Mouse (Mus musculus) hindbrain, embryonic 11.5 days (tissue): ENCODE results near the gene C130050O18Rik. TPM values are rescaled to one million over a fixed set of nuclear protein-coding genes. Genes with fewer than 3 reads are reported as not detected.

Experiments
- ATAC-seq: fragments of 200-750 bp; cut with Nextera tagmentation; 2 replicates; pipeline ENCODE4 v1.8.0; 2017; ENCODE audit warnings: mild to moderate bottlenecking, moderate TSS enrichment, moderate library complexity; ENCODE audit not compliant: low FRiP score
- DNase-seq: peaks from one replicate; pipeline ENCODE4 v3.0.0-alpha.2; 2015; ENCODE audit warnings: low spot score
- H3K27ac ChIP-seq: fragments of 300-500 bp; sonication (generic); 2 replicates; pipeline ENCODE4 v1.5.1; 2014; ENCODE audit warnings: mild to moderate bottlenecking, low read depth, low read length
- H3K27me3 ChIP-seq: fragments of 300-500 bp; sonication (generic); 2 replicates; pipeline ENCODE4 v1.6.1; 2014; ENCODE audit warnings: mild to moderate bottlenecking, low read length, moderate library complexity, mixed read lengths; ENCODE audit not compliant: control insufficient read depth, insufficient read depth
- H3K36me3 ChIP-seq: fragments of 300-500 bp; sonication (generic); 2 replicates; pipeline ENCODE4 v1.6.1; 2014; ENCODE audit warnings: mild to moderate bottlenecking, low read length, moderate library complexity, mixed read lengths; ENCODE audit not compliant: control insufficient read depth, insufficient read depth
- H3K4me1 ChIP-seq: fragments of 300-500 bp; sonication (generic); replicated peaks from 2 replicates; pipeline ENCODE4 v1.6.1; 2014; ENCODE audit warnings: low read length, mixed read lengths; ENCODE audit not compliant: control insufficient read depth, insufficient read depth
- H3K4me2 ChIP-seq: fragments of 300-500 bp; sonication (generic); replicated peaks from 2 replicates; pipeline ENCODE4 v1.6.1; 2014; ENCODE audit warnings: mild to moderate bottlenecking, low read depth, low read length
- H3K4me3 ChIP-seq: fragments of 300-500 bp; sonication (generic); 2 replicates; pipeline ENCODE4 v1.5.1; 2014; ENCODE audit warnings: low read depth, low read length
- H3K9ac ChIP-seq: fragments of 300-500 bp; sonication (generic); 2 replicates; pipeline ENCODE4 v1.6.1; 2014; ENCODE audit warnings: low read depth, low read length
- H3K9me3 ChIP-seq: fragments of 300-500 bp; sonication (generic); 2 replicates; pipeline ENCODE4 v1.6.1; 2016; ENCODE audit warnings: low read length; ENCODE audit not compliant: control insufficient read depth
- WGBS: fragments of 180-500 bp; shearing (Covaris S2); extraction: QIAGEN DNeasy Blood & Tissue Kit; methylation state at CpG from one replicate; pipeline ENCODE4 v1.1.7; 2014; 5-methylcytosine and 5-hydroxymethylcytosine counted together
- polyA plus RNA-seq: library from polyadenylated mRNA; unstranded; fragments of >200 nt; fragmentation: Nextera tagmentation; extraction: Ambion mirVana; gene quantifications from 2 replicates; pipeline ENCODE4 v1.2.1, GENCODE M21; 2014

C130050O18Rik gene
- polyA plus RNA-seq, 1 experiment from 2014 or later = 0.11 TPM

GRCm38 (mm10) chr5:139367884-139368458 lies 37.1 kb upstream of the C130050O18Rik start:
- ATAC-seq = no peak
- DNase-seq = no peak
- H3K4me3 ChIP-seq = no peak overlapping the region
- H3K4me1 ChIP-seq = peaks cover 4% of the 10 kb centered on the region; the same call in 1 of the 2 replicates
- 91% methylated on average over 4 of the region's 4 CpGs for WGBS
- H3K4me2 ChIP-seq = no peak overlapping the region
- H3K36me3 ChIP-seq = no peaks in the 10 kb centered on the region
- no peak overlapping the region for H3K9ac ChIP-seq
- no peak overlapping the region for H3K27ac ChIP-seq
- H3K27me3 ChIP-seq = no peaks in the 10 kb centered on the region; the same call in 1 of the 2 replicates
- no peaks in the 10 kb centered on the region for H3K9me3 ChIP-seq

GRCm38 (mm10) chr5:139368638-139369320 lies 36.3 kb upstream of the C130050O18Rik start:
- Histone ChIP-seq H3K27ac (no peak overlapping the region), H3K4me2 (no peak overlapping the region), H3K36me3 (no peaks in the 10 kb centered on the region), H3K9me3 (no peaks in the 10 kb centered on the region), H3K27me3 (no peaks in the 10 kb centered on the region; the same call in 1 of the 2 replicates), H3K4me1 (peaks cover 4% of the 10 kb centered on the region; the same call in 1 of the 2 replicates), H3K4me3 (no peak overlapping the region), H3K9ac (no peak overlapping the region)
- no peak for ATAC-seq
- DNase-seq = no peak
- WGBS = 86% methylated on average over 11 of the region's 11 CpGs

- Histone ChIP-seq H3K27me3 (no peaks in the 10 kb centered on the region), H3K4me3 (no peak overlapping the region), H3K27ac (no peak overlapping the region), H3K4me1 (peaks cover 4% of the 10 kb centered on the region; the same call in 1 of the 2 replicates), H3K9ac (no peak overlapping the region), H3K9me3 (no peaks in the 10 kb centered on the region), H3K36me3 (no peaks in the 10 kb centered on the region), H3K4me2 (no peak overlapping the region)
- ATAC-seq (no peak), DNase-seq (no peak)
- 83% methylated on average over 6 of the region's 6 CpGs for WGBS
These were observed 34.7 kb upstream of the C130050O18Rik start for GRCm38 (mm10) chr5:139370336-139370735.

GRCm38 (mm10) chr5:139371118-139371517 lies 34.0 kb upstream of the C130050O18Rik start:
- Histone ChIP-seq H3K9me3 (no peaks in the 10 kb centered on the region), H3K4me3 (no peak overlapping the region), H3K27ac (no peak overlapping the region), H3K27me3 (no peaks in the 10 kb centered on the region), H3K4me2 (peak overlapping the region; percentile 88; the same call in 1 of the 2 replicates), H3K36me3 (no peaks in the 10 kb centered on the region), H3K9ac (no peak overlapping the region; the same call in 1 of the 2 replicates), H3K4me1 (peaks cover 4% of the 10 kb centered on the region; the same call in 1 of the 2 replicates)
- 60% methylated on average over 5 of the region's 5 CpGs for WGBS
- ATAC-seq = no peak
- no peak for DNase-seq

- peak overlapping the region; percentile 87 for H3K9ac ChIP-seq
- peak overlapping the region; percentile 51 for H3K4me3 ChIP-seq
- DNase-seq = peak; percentile 95
- H3K27me3 ChIP-seq = no peaks in the 10 kb centered on the region
- WGBS = under 1% methylated on average over 38 of the region's 39 CpGs
- H3K4me1 ChIP-seq = peaks cover 4% of the 10 kb centered on the region; the same call in 1 of the 2 replicates
- ATAC-seq = peak; percentile 92
- H3K4me2 ChIP-seq = peak overlapping the region; percentile 88
- H3K27ac ChIP-seq = peak overlapping the region; percentile 53; the same call in 1 of the 2 replicates
- H3K36me3 ChIP-seq = no peaks in the 10 kb centered on the region
- no peaks in the 10 kb centered on the region for H3K9me3 ChIP-seq
These were observed 33.3 kb upstream of the C130050O18Rik start for GRCm38 (mm10) chr5:139371631-139372401.

- ATAC-seq (no peak), DNase-seq (no peak)
- no peak overlapping the region for H3K9ac ChIP-seq
- H3K4me1 ChIP-seq = peaks cover 4% of the 10 kb centered on the region; the same call in 1 of the 2 replicates
- no peaks in the 10 kb centered on the region for H3K27me3 ChIP-seq
- H3K9me3 ChIP-seq = no peaks in the 10 kb centered on the region
- no peaks in the 10 kb centered on the region for H3K36me3 ChIP-seq
- no peak overlapping the region for H3K4me2 ChIP-seq
- no peak overlapping the region for H3K27ac ChIP-seq
- WGBS = 77% methylated on average over 3 of the region's 3 CpGs
- no peak overlapping the region for H3K4me3 ChIP-seq
These were observed 32.0 kb upstream of the C130050O18Rik start for GRCm38 (mm10) chr5:139373126-139373525.

GRCm38 (mm10) chr5:139373889-139374444 lies 31.1 kb upstream of the C130050O18Rik start:
- Histone ChIP-seq H3K4me2 (no peak overlapping the region), H3K36me3 (no peaks in the 10 kb centered on the region), H3K27ac (no peak overlapping the region), H3K9ac (no peak overlapping the region), H3K9me3 (no peaks in the 10 kb centered on the region), H3K4me1 (peaks cover 4% of the 10 kb centered on the region; the same call in 1 of the 2 replicates), H3K27me3 (no peaks in the 10 kb centered on the region), H3K4me3 (no peak overlapping the region)
- 84% methylated on average over 6 of the region's 6 CpGs for WGBS
- no peak for ATAC-seq
- no peak for DNase-seq

- H3K36me3 ChIP-seq = no peaks in the 10 kb centered on the region
- H3K4me3 ChIP-seq = no peak overlapping the region
- no peaks in the 10 kb centered on the region for H3K27me3 ChIP-seq
- DNase-seq (no peak), ATAC-seq (no peak)
- no peak overlapping the region for H3K4me2 ChIP-seq
- peaks cover 4% of the 10 kb centered on the region; the same call in 1 of the 2 replicates for H3K4me1 ChIP-seq
- WGBS = 81% methylated on average over 2 of the region's 2 CpGs
- no peaks in the 10 kb centered on the region for H3K9me3 ChIP-seq
- no peak overlapping the region for H3K27ac ChIP-seq
- H3K9ac ChIP-seq = no peak overlapping the region
These were observed 30.2 kb upstream of the C130050O18Rik start for GRCm38 (mm10) chr5:139374841-139375240.
